Mouse (Mus musculus): Measurements from ENCODE around the gene Zdhhc11. TPM values are rescaled to one million over a fixed set of nuclear protein-coding genes. Genes with fewer than 3 reads are reported as not detected.

Gene Zdhhc11
- not detected in 2 replicates for polyA plus RNA-seq (2015; fragmentation: Nextera tagmentation; extraction: Ambion mirVana)

DNA sequence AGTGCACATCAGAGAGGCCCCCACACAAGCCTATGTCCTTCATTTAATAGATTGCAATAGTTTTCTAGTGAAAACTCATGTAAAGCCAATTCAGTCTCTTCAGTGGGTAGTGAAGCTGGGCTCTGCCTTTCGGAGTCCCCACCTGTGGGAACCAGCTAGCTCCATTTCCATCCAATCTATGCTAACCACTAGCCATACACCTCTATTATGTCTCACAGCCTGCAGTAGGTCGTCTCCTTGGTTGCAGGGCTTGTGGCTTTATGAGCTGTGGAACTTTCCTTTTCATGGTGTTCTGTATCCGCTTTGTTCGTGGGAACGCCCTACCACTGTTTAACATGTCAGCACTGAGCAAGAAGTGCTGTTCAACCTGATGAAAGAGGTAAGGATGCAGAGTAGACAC, at the start of gene Zdhhc11:
Zdhhc11 (plus strand) TSS at position 301 of the 400 bp plus-strand sequence.
- H3K9me3 ChIP-seq: no peaks in the 10 kb centered on the region
- no peak within 1 kb of the TSS for H3K4me3 ChIP-seq (replicated peaks)
- no peaks in the 10 kb centered on the region for H3K4me1 ChIP-seq (replicated peaks)
- no peak within 1 kb of the TSS for H3K9ac ChIP-seq (replicated peaks)
- no peaks in the 10 kb centered on the region for H3K27me3 ChIP-seq
- H3K27ac ChIP-seq: no peak within 1 kb of the TSS
- no peak within 1 kb of the TSS for H3K4me2 ChIP-seq (replicated peaks)
- peaks cover 43% of the 10 kb centered on the region for H3K36me3 ChIP-seq
- no peak for ATAC-seq
- WGBS: 92% methylated on average over 5 of the region's 5 CpGs

GRCm38 (mm10) chr13:73932201-73932600, 31.4 kb upstream of the Zdhhc11 start:
- Histone ChIP-seq H3K9ac (replicated peaks) (no peak overlapping the region), H3K27me3 (no peaks in the 10 kb centered on the region), H3K4me3 (replicated peaks) (no peak overlapping the region), H3K36me3 (peaks cover 31% of the 10 kb centered on the region), H3K4me2 (replicated peaks) (no peak overlapping the region), H3K9me3 (no peaks in the 10 kb centered on the region), H3K4me1 (replicated peaks) (peaks cover 8% of the 10 kb centered on the region), H3K27ac (no peak overlapping the region)
- 92% methylated on average over 10 of the region's 10 CpGs for WGBS
- ATAC-seq: no peak

DNA sequence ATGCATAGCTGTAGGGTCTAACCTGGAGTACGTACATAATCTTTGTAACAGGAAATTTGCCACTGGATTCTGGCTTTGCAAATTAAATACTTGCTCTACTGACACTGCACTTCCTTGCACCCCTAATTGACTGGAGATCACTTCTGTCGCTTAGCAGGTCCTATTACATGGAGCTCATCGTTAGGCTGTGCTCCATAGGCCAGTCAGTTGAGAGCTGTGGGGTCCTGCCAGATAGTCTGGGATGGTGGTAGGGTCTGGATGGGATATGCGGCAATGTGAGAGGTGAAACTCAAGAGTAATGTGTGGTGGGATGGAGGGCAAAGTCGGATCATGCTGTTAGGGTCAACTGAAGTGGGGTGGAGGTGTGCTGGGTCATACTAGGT, 26.7 kb upstream of the Zdhhc11 start:
- Histone ChIP-seq H3K4me2 (replicated peaks) (peak overlapping the region; percentile 85), H3K36me3 (peaks cover 31% of the 10 kb centered on the region), H3K9me3 (no peaks in the 10 kb centered on the region), H3K27me3 (no peaks in the 10 kb centered on the region), H3K27ac (no peak overlapping the region), H3K4me3 (replicated peaks) (peak overlapping the region; percentile 65), H3K4me1 (replicated peaks) (peaks cover 21% of the 10 kb centered on the region), H3K9ac (replicated peaks) (peak overlapping the region; percentile 72)
- ATAC-seq: peak; percentile 41; the same call in 1 of the 2 replicates
- 17% methylated on average over 5 of the region's 5 CpGs for WGBS

- H3K4me3 ChIP-seq (replicated peaks): peak within 1 kb of the TSS; percentile 65
- H3K4me1 ChIP-seq (replicated peaks): peaks cover 21% of the 10 kb centered on the region
- H3K9ac ChIP-seq (replicated peaks): peak within 1 kb of the TSS; percentile 72
- peak; percentile 97 for ATAC-seq
- no peaks in the 10 kb centered on the region for H3K27me3 ChIP-seq
- H3K36me3 ChIP-seq: peaks cover 32% of the 10 kb centered on the region
- WGBS: under 1% methylated on average over 82 of the region's 82 CpGs
- peak within 1 kb of the TSS; percentile 85 for H3K4me2 ChIP-seq (replicated peaks)
- H3K9me3 ChIP-seq: no peaks in the 10 kb centered on the region
- H3K27ac ChIP-seq: peak within 1 kb of the TSS; percentile 85
Measured at GRCm38 (mm10) chr13:73937321-73938176, 26.1 kb upstream of the Zdhhc11 start, which contains the start of the genes Trip13 and Brd9. Trip13 (minus strand) TSS chr13:73937784. Brd9 (plus strand) TSS chr13:73937811.

GRCm38 (mm10) chr13:73938177-73938560, 25.5 kb upstream of the Zdhhc11 start:
- peak; percentile 24 for ATAC-seq

GRCm38 (mm10) chr13:73939101-73939500, 24.6 kb upstream of the Zdhhc11 start:
- H3K9me3 ChIP-seq: no peaks in the 10 kb centered on the region
- no peaks in the 10 kb centered on the region for H3K27me3 ChIP-seq
- no peak overlapping the region for H3K4me2 ChIP-seq (replicated peaks)
- 98% methylated on average over 5 of the region's 5 CpGs for WGBS
- ATAC-seq: no peak
- H3K27ac ChIP-seq: no peak overlapping the region
- H3K4me3 ChIP-seq (replicated peaks): no peak overlapping the region
- H3K4me1 ChIP-seq (replicated peaks): peaks cover 21% of the 10 kb centered on the region
- H3K9ac ChIP-seq (replicated peaks): no peak overlapping the region
- peaks cover 43% of the 10 kb centered on the region for H3K36me3 ChIP-seq

More at GRCm38 (mm10) chr13:73938177-73938560, 25.5 kb upstream of the Zdhhc11 start:
- WGBS: 47% methylated on average over 13 of the region's 13 CpGs
- peak overlapping the region; percentile 72 for H3K9ac ChIP-seq (replicated peaks)
- no peaks in the 10 kb centered on the region for H3K27me3 ChIP-seq
- peaks cover 21% of the 10 kb centered on the region for H3K4me1 ChIP-seq (replicated peaks)
- peaks cover 34% of the 10 kb centered on the region for H3K36me3 ChIP-seq
- peak overlapping the region; percentile 65 for H3K4me3 ChIP-seq (replicated peaks)
- H3K27ac ChIP-seq: peak overlapping the region; percentile 85
- H3K4me2 ChIP-seq (replicated peaks): peak overlapping the region; percentile 85
- H3K9me3 ChIP-seq: no peaks in the 10 kb centered on the region

GRCm38 (mm10) chr13:73944606-73945005, 19.0 kb upstream of the Zdhhc11 start:
- 97% methylated on average over 9 of the region's 9 CpGs for WGBS

DNA sequence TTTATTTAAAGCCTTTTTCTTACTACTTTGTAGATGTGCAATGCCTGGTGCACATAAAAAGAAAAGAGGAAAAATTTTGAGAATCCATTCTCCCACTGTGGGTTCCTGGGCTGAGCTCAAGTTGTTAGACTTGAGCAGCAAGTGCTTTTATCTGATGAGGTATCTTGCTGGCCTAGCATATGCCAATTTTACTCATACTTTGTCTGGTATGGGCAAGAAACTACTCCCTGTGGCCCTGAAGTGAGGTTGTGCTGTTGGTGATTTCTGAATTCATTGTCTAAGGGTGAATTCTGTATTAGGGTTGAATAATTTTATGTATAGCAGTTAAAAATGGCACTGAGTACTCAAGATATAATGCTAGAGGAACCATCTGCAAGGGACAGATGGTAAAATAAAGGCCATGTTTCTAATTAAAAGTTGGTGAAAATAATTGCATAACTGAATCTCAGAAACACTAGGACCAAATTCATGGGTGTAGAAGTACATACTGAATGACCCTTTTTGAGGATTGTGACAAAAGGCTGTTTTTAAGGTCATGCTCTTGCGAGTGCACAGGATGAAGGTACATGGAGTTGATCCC, 10.0 kb upstream of the Zdhhc11 start:
- Histone ChIP-seq H3K9me3 (no peaks in the 10 kb centered on the region), H3K9ac (replicated peaks) (no peak overlapping the region), H3K4me3 (replicated peaks) (no peak overlapping the region), H3K27me3 (no peaks in the 10 kb centered on the region), H3K4me2 (replicated peaks) (no peak overlapping the region), H3K4me1 (replicated peaks) (no peaks in the 10 kb centered on the region), H3K36me3 (peaks cover 97% of the 10 kb centered on the region), H3K27ac (no peak overlapping the region)
- WGBS: 100% methylated on average over 1 of the region's 1 CpGs
- no peak for ATAC-seq

More at GRCm38 (mm10) chr13:73944606-73945005, 19.0 kb upstream of the Zdhhc11 start:
- no peaks in the 10 kb centered on the region for H3K4me1 ChIP-seq (replicated peaks)
- no peak overlapping the region for H3K4me2 ChIP-seq (replicated peaks)
- no peaks in the 10 kb centered on the region for H3K27me3 ChIP-seq
- H3K9ac ChIP-seq (replicated peaks): no peak overlapping the region
- no peaks in the 10 kb centered on the region for H3K9me3 ChIP-seq
- ATAC-seq: no peak
- no peak overlapping the region for H3K27ac ChIP-seq
- no peak overlapping the region for H3K4me3 ChIP-seq (replicated peaks)
- H3K36me3 ChIP-seq: peaks cover 95% of the 10 kb centered on the region

DNA sequence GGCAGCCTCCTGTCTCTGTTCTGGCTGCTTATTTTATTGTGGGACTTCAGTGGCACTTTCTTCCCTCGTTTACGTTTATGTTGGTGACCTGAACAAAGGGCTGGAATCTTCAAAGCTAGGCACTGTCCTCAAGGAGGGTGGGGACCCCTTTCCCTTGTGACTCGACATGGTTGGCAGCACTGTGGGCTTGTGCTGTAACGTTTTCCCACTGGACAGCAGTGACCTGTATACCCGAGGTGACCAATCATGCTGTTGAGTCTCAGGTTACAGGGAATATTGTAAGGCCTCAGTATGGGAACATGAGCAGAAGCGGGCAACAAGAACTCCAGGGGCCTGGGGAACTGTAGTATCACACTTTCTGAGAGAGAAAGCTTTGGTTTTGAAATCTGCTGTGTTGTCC, 9.0 kb upstream of the Zdhhc11 start:
- no peak overlapping the region for H3K27ac ChIP-seq

GRCm38 (mm10) chr13:73955531-73955930, 8.1 kb upstream of the Zdhhc11 start:
- peaks cover 97% of the 10 kb centered on the region for H3K36me3 ChIP-seq
- WGBS: 95% methylated on average over 5 of the region's 5 CpGs
- H3K9ac ChIP-seq (replicated peaks): no peak overlapping the region
- H3K27ac ChIP-seq: no peak overlapping the region
- H3K4me1 ChIP-seq (replicated peaks): no peaks in the 10 kb centered on the region
- H3K9me3 ChIP-seq: no peaks in the 10 kb centered on the region
- no peaks in the 10 kb centered on the region for H3K27me3 ChIP-seq
- no peak overlapping the region for H3K4me2 ChIP-seq (replicated peaks)
- no peak for ATAC-seq
- H3K4me3 ChIP-seq (replicated peaks): no peak overlapping the region

More for the DNA sequence above, 9.0 kb upstream of the Zdhhc11 start:
- H3K27me3 ChIP-seq: no peaks in the 10 kb centered on the region
- no peak overlapping the region for H3K9ac ChIP-seq (replicated peaks)
- H3K9me3 ChIP-seq: no peaks in the 10 kb centered on the region
- WGBS: 80% methylated on average over 6 of the region's 6 CpGs
- H3K4me1 ChIP-seq (replicated peaks): no peaks in the 10 kb centered on the region
- no peak overlapping the region for H3K4me3 ChIP-seq (replicated peaks)
- ATAC-seq: no peak
- H3K36me3 ChIP-seq: peaks cover 97% of the 10 kb centered on the region
- no peak overlapping the region for H3K4me2 ChIP-seq (replicated peaks)

DNA sequence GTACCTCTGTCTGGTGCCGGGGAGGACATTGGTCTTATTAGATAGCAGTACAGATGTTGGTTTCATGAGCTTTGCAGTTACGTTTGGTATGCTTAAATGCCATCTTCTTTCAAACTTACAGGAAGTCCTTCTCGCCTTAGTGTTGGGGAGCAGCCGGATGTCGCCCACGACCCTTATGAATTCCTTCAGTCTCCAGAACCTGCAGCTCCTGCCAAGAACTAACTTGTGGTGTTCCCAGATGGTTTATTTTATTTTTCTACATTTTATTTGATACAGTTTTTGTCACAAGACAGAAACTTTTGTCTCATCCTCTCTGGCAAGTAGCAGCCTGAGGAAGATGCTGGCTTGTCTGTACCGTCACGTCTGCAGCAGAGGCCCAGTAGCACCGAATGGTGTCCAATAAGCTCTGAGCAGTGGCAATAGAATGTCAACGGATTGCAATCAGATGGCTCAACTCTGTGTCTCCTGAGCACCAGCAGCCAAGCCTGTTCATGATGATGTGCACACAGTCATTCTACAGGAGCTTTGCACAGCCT, 3.5 kb upstream of the Zdhhc11 start:
- Histone ChIP-seq H3K27ac (no peak overlapping the region), H3K9ac (replicated peaks) (no peak overlapping the region), H3K4me2 (replicated peaks) (no peak overlapping the region), H3K27me3 (no peaks in the 10 kb centered on the region), H3K9me3 (no peaks in the 10 kb centered on the region), H3K4me1 (replicated peaks) (no peaks in the 10 kb centered on the region), H3K36me3 (peaks cover 76% of the 10 kb centered on the region), H3K4me3 (replicated peaks) (no peak overlapping the region)
- ATAC-seq: no peak
- 95% methylated on average over 10 of the region's 10 CpGs for WGBS

GRCm38 (mm10) chr13:73961177-73961576, 2.5 kb upstream of the Zdhhc11 start:
- WGBS: 83% methylated on average over 4 of the region's 4 CpGs
- Histone ChIP-seq H3K27me3 (no peaks in the 10 kb centered on the region), H3K4me2 (replicated peaks) (no peak overlapping the region), H3K4me3 (replicated peaks) (no peak overlapping the region), H3K27ac (no peak overlapping the region), H3K4me1 (replicated peaks) (no peaks in the 10 kb centered on the region), H3K9ac (replicated peaks) (no peak overlapping the region), H3K36me3 (peaks cover 66% of the 10 kb centered on the region), H3K9me3 (no peaks in the 10 kb centered on the region)
- ATAC-seq: peak; percentile 37; the same call in 1 of the 2 replicates
